Mouse (Mus musculus) naive thymus-derived CD4-positive, alpha-beta T cell, adult 2 months (primary cell): ENCODE measurements around the gene Atp5d.

ENCODE experiments used
- DNase-seq: peaks from one replicate; pipeline ENCODE4 v3.0.0-alpha.2; 2011; ENCODE audit warnings: low read depth

The Atp5d gene

DNA sequence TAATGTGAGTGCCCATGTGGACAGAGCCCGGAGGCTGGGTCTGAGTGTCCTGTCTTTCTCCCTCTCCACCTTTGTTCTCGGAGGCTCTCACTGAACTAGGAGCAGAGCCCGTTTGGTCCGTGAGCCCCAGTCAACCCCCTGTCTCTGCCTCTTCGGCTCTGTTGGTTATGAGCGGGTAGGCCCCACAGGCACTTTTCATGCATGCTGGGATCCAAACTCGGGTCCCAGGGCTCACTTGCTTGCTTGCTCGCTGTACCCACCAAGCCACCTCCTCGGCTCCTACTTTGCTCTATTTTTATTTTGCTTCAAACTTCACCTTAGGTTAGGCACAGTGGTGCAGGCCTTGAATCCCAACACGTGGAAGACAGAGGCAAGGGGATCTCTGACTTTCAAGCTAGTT, 49.3 kb downstream of the Atp5d start:
- DNase-seq = no peak

GRCm38 (mm10) chr10:80188453-80189024, 50.1 kb downstream of the Atp5d start:
- DNase-seq = no peak

GRCm38 (mm10) chr10:80189999-80190398, 51.6 kb downstream of the Atp5d start:
- no peak for DNase-seq

DNA sequence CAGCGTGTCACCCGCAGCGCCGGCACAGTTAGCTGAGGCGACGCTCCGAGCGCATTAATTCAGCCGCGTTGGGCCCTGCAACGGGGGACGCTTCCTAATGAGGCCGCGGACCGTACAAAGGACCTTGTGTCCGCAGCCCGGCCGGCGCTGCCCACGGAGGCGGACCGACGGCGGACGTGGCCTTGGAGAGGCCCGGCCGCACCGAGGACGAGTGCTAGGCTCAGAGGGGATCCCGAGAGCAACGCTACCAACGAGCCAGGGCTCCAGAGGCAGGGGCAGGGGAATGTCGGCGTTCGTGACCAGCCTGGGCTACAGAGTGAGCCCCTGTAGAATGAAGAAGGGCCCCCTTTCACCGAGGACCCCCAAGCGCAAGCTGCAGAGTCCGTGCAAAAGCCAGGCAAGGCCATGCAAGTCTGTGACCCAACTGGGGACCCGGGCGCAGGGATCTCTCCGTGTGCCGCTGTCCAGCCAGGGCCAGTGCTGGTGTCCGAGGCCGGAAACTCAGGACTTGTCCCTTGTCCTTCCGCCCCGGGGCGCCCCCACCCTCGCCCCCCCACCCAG, 52.1 kb downstream of the Atp5d start:
- peak; percentile 12 for DNase-seq

DNA sequence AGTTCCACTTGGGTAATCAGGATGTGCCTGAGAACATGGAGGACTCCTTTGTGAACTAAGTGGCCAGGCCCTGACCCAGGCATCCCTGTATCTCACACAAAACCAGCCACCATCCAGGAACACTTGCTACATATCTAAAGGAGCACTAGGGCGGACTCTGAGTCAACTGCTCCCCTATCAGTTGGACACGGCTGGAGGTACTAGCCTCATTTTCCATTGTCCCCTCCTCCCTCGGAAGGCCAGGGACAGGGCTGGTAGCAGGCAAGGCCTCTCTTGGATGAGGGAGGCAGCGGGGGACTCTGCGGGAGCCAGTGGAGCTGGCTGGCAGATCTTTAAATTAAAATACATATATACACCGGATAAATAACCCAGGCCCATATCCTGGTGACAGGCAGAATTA, 55.5 kb downstream of the Atp5d start:
- DNase-seq = no peak

DNA sequence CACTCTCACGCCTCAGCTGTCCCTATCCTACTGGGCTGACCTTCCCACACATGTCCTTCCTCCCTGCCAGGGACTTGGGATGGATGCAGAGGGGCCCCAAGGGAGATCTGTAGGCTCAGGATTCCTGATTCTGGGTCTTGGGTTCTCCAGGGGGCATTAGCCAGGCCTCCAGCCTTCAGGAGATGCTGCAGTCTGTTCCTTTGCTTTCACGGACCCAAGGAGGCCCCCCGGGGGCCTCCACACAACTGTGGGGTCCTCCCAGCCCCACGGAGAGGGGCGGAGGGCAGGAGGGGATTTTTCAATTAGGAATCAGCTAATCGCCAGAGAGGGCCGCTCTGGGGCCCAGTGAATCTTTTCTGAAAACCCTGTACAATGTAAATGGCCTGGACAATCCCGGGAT, 56.0 kb downstream of the Atp5d start:
- DNase-seq = no peak
